Mouse (Mus musculus) embryonic facial prominence, embryonic 11.5 days (tissue): ENCODE results near the gene Numa1. TPM values are rescaled to one million over a fixed set of nuclear protein-coding genes. Genes with fewer than 3 reads are reported as not detected.
"Not testable (repeated sequence)": the region's sequence is repeated elsewhere in the genome, so short reads cannot be mapped to it uniquely, and the experiment has no call there.

Experiments
- ATAC-seq: fragments of 200-750 bp; cut with Nextera tagmentation; replicated peaks from 2 replicates; pipeline ENCODE4 v1.8.0; 2017; ENCODE audit warnings: low read depth; ENCODE audit not compliant: insufficient number of reproducible peaks, low FRiP score, low TSS enrichment
- DNase-seq: peaks from one replicate; pipeline ENCODE4 v3.0.0-alpha.2; 2015; ENCODE audit warnings: low spot score
- H3K27ac ChIP-seq: fragments of 300-500 bp; sonication (generic); replicated peaks from 2 replicates; pipeline ENCODE4 v1.5.1; 2014; ENCODE audit warnings: mild to moderate bottlenecking, low read depth, low read length, control low read depth
- H3K27me3 ChIP-seq: fragments of 300-500 bp; sonication (generic); 2 replicates; pipeline ENCODE4 v1.6.1; 2014; ENCODE audit warnings: mild to moderate bottlenecking, low read length, moderate library complexity, mixed read lengths; ENCODE audit not compliant: control insufficient read depth, insufficient read depth
- H3K36me3 ChIP-seq: fragments of 300-500 bp; sonication (generic); replicated peaks from 2 replicates; pipeline ENCODE4 v1.6.1; 2014; ENCODE audit warnings: low read depth, mild to moderate bottlenecking, low read length, moderate library complexity, mixed read lengths; ENCODE audit not compliant: control insufficient read depth, insufficient read depth
- H3K4me1 ChIP-seq: fragments of 300-500 bp; sonication (generic); 2 replicates; pipeline ENCODE4 v1.6.1; 2014; ENCODE audit warnings: low read length, mixed read lengths; ENCODE audit not compliant: control insufficient read depth, insufficient read depth
- H3K4me2 ChIP-seq: fragments of 300-500 bp; sonication (generic); 2 replicates; pipeline ENCODE4 v1.6.1; 2014; ENCODE audit warnings: low read depth, mild to moderate bottlenecking, control low read depth, low read length, moderate library complexity
- H3K4me3 ChIP-seq: fragments of 300-500 bp; sonication (generic); 2 replicates; pipeline ENCODE4 v1.5.1; 2014; ENCODE audit warnings: low read depth, low read length, control low read depth
- H3K9ac ChIP-seq: fragments of 300-500 bp; sonication (generic); replicated peaks from 2 replicates; pipeline ENCODE4 v1.6.1; 2014; ENCODE audit warnings: mild to moderate bottlenecking, control low read depth, low read length
- H3K9me3 ChIP-seq: fragments of 300-500 bp; sonication (generic); replicated peaks from 2 replicates; pipeline ENCODE4 v1.6.1; 2016; ENCODE audit warnings: mild to moderate bottlenecking, low read length, inconsistent platforms, mixed read lengths; ENCODE audit not compliant: control insufficient read depth
- WGBS: fragments of 180-500 bp; shearing (Covaris S2); extraction: QIAGEN DNeasy Blood & Tissue Kit; methylation state at CpG from one replicate; pipeline ENCODE4 v1.1.7; 2014; 5-methylcytosine and 5-hydroxymethylcytosine counted together
- polyA plus RNA-seq: library from polyadenylated mRNA; unstranded; fragments of >200 nt; fragmentation: Nextera tagmentation; extraction: Ambion mirVana; gene quantifications from 2 replicates; pipeline ENCODE4 v1.2.1, GENCODE M21; 2014

Numa1 gene
- polyA plus RNA-seq, 1 experiment from 2014 or later, result 110 TPM

- Histone ChIP-seq H3K4me1 (no peaks in the 10 kb centered on the region), H3K4me2 (no peak overlapping the region), H3K9me3 (no peaks in the 10 kb centered on the region), H3K27ac (no peak overlapping the region), H3K4me3 (no peak overlapping the region), H3K9ac (no peak overlapping the region), H3K36me3 (no peaks in the 10 kb centered on the region; the same call in 1 of the 2 replicates), H3K27me3 (no peaks in the 10 kb centered on the region)
- ATAC-seq (no peak), DNase-seq (no peak)
- 74% methylated on average over 2 of the region's 2 CpGs for WGBS
These were observed 4.4 kb downstream of the Numa1 start for GRCm38 (mm10) chr7:101938348-101938747.

DNA sequence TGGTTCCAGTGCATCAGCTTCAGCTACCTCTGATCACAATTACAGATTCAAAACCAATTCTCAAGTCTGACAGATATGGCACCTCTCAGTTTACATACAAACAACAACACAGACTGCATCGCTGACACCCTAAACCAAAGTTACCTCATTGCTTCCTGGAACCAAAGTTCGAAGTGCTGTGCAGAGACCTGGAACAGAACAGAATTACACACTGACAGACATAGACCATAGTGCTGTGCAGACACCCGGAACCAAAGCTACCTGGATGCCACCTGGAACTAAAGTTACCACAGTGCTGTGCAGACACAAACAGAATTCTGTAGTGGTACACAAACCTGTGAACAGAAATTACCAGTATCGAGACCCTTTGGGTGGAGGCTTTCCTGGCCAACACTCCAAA is 5.8 kb downstream of the Numa1 start:
- no peaks in the 10 kb centered on the region for H3K9me3 ChIP-seq
- H3K9ac ChIP-seq, result no peak overlapping the region
- H3K27ac ChIP-seq, result no peak overlapping the region
- WGBS, result 94% methylated on average over 4 of the region's 4 CpGs
- H3K27me3 ChIP-seq, result no peaks in the 10 kb centered on the region
- DNase-seq, result no peak
- no peak for ATAC-seq
- no peak overlapping the region for H3K4me2 ChIP-seq
- no peak overlapping the region for H3K4me3 ChIP-seq
- H3K36me3 ChIP-seq, result no peaks in the 10 kb centered on the region; the same call in 1 of the 2 replicates
- H3K4me1 ChIP-seq, result no peaks in the 10 kb centered on the region

GRCm38 (mm10) chr7:101949008-101949407 is 15.1 kb downstream of the Numa1 start:
- H3K27ac ChIP-seq, DNase-seq, H3K9me3 ChIP-seq, ATAC-seq, H3K27me3 ChIP-seq, H3K4me3 ChIP-seq, H3K4me2 ChIP-seq, H3K4me1 ChIP-seq, H3K9ac ChIP-seq, H3K36me3 ChIP-seq: not testable (repeated sequence)
- 91% methylated on average over 5 of the region's 5 CpGs for WGBS

GRCm38 (mm10) chr7:101951648-101952047 is 17.7 kb downstream of the Numa1 start:
- ATAC-seq (no peak), DNase-seq (no peak)
- WGBS, result 94% methylated on average over 1 of the region's 1 CpGs

DNA sequence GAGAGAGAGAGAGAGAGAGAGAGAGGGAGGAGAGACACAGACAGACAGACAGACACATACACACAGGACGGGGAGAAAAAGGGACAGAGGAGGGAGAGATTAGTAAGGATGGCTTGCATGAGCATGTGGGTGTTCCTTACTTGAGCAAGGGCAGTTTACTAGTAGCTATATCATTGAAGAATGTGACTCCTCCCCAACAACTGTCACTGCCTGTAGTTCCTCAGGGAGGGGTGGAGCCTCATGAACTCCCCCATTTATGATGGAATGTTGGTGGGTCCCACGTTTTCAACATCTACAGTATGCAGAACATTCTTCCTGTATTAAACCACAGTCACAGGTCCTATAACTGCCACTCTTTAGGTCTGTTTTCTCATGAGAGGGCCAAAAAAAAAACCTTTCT is 18.2 kb downstream of the Numa1 start:
- Histone ChIP-seq H3K9me3 (no peaks in the 10 kb centered on the region), H3K4me3 (no peak overlapping the region), H3K36me3 (no peaks in the 10 kb centered on the region), H3K27ac (no peak overlapping the region), H3K4me1 (no peaks in the 10 kb centered on the region), H3K9ac (no peak overlapping the region), H3K27me3 (no peaks in the 10 kb centered on the region), H3K4me2 (no peak overlapping the region)
- ATAC-seq (no peak), DNase-seq (no peak)
- 79% methylated on average over 2 of the region's 2 CpGs for WGBS

More at GRCm38 (mm10) chr7:101951648-101952047, 17.7 kb downstream of the Numa1 start:
- Histone ChIP-seq H3K36me3 (no peaks in the 10 kb centered on the region), H3K4me3 (no peak overlapping the region), H3K4me2 (no peak overlapping the region), H3K4me1 (no peaks in the 10 kb centered on the region), H3K9me3 (no peaks in the 10 kb centered on the region), H3K9ac (no peak overlapping the region), H3K27ac (no peak overlapping the region), H3K27me3 (no peaks in the 10 kb centered on the region)

GRCm38 (mm10) chr7:101954163-101954562 is 20.3 kb downstream of the Numa1 start:
- ATAC-seq (no peak), DNase-seq (no peak)
- H3K27ac ChIP-seq, result no peak overlapping the region
- 96% methylated on average over 2 of the region's 2 CpGs for WGBS
- no peak overlapping the region for H3K4me3 ChIP-seq
- H3K27me3 ChIP-seq, result no peaks in the 10 kb centered on the region
- H3K9me3 ChIP-seq, result no peaks in the 10 kb centered on the region
- no peaks in the 10 kb centered on the region for H3K36me3 ChIP-seq
- H3K9ac ChIP-seq, result no peak overlapping the region
- H3K4me2 ChIP-seq, result no peak overlapping the region
- no peaks in the 10 kb centered on the region for H3K4me1 ChIP-seq

- no peaks in the 10 kb centered on the region for H3K27me3 ChIP-seq
- no peak overlapping the region for H3K27ac ChIP-seq
- WGBS, result 94% methylated on average over 2 of the region's 2 CpGs
- no peak overlapping the region for H3K4me3 ChIP-seq
- H3K9ac ChIP-seq, result no peak overlapping the region
- H3K4me2 ChIP-seq, result no peak overlapping the region
- H3K4me1 ChIP-seq, result no peaks in the 10 kb centered on the region
- ATAC-seq (no peak), DNase-seq (no peak)
- H3K36me3 ChIP-seq, result no peaks in the 10 kb centered on the region
- H3K9me3 ChIP-seq, result no peaks in the 10 kb centered on the region
These were observed 21.4 kb downstream of the Numa1 start for GRCm38 (mm10) chr7:101955276-101955675.

DNA sequence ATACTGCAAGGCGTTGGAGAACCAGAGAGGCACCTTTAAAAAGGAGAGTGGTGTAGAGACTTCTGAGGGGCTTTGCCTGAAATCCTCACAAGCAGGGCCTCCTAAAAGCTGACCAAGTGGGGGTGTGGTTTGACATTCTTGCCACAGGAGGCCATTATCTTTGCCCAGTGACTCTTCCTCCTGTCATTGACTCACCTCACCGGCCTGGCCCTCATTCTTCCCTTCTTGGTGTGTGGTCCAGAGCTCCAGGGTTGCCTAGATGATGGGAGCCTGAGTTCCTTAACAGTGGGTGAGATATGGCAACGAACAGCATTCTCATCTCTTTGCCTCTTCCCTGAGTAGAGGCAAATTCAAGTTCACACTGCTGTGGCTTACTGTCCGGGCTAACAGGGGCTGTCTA is 22.0 kb downstream of the Numa1 start:
- Histone ChIP-seq H3K4me1 (no peaks in the 10 kb centered on the region), H3K4me2 (no peak overlapping the region), H3K27ac (no peak overlapping the region), H3K9me3 (no peaks in the 10 kb centered on the region), H3K36me3 (no peaks in the 10 kb centered on the region), H3K4me3 (no peak overlapping the region), H3K9ac (no peak overlapping the region), H3K27me3 (no peaks in the 10 kb centered on the region)
- WGBS, result 65% methylated on average over 4 of the region's 4 CpGs
- DNase-seq (no peak), ATAC-seq (no peak)
